Mouse (Mus musculus) G1E (cell line): ENCODE measurements around the gene Mcts2.

Source experiments
- CTCF ChIP-seq: IDR thresholded peaks from 2 replicates; pipeline ENCODE4 v1.5.1; 2012; ENCODE audit warnings: low read depth, low read length, inconsistent platforms, mixed read lengths
- GATA1 ChIP-seq: IDR thresholded peaks from 2 replicates; pipeline ENCODE4 v1.6.1; 2012; ENCODE audit warnings: borderline replicate concordance, low read length, inconsistent platforms, mixed read lengths
- POLR2AphosphoS5 ChIP-seq: IDR thresholded peaks from 2 replicates; pipeline ENCODE4 v1.6.1; 2012; ENCODE audit warnings: low read depth, low read length, inconsistent platforms; ENCODE audit not compliant: insufficient replicate concordance

GRCm38 (mm10) chr2:152686399-152686798 lies 436 bp upstream of the Mcts2 start:
- no peak for TF ChIP-seq GATA1
- TF ChIP-seq CTCF, result no peak
- no peak for TF ChIP-seq POLR2AphosphoS5
